Mouse (Mus musculus) hindbrain, embryonic 15.5 days (tissue): ENCODE results near the gene Rrp8. TPM values are rescaled to one million over a fixed set of nuclear protein-coding genes. Genes with fewer than 3 reads are reported as not detected.

Experiments used
- polyA plus RNA-seq: library from polyadenylated mRNA; unstranded; fragments of >200 nt; fragmentation: Nextera tagmentation; extraction: Ambion mirVana; gene quantifications from 2 replicates; pipeline ENCODE4 v1.2.1, GENCODE M21; 2015

Gene Rrp8
- polyA plus RNA-seq, 1 experiment from 2014 or later: 24.9 TPM

Other genes starting within 250 kb of the Rrp8 start
- gene Smpd1, start 183.0 kb downstream of the Rrp8 start, polyA plus RNA-seq: 88.5 and 94.2 TPM in 2 replicates
- 294 and 330 TPM in 2 replicates for gene Apbb1, start 155.7 kb downstream of the Rrp8 start, polyA plus RNA-seq
- 0.39 TPM in 1 of 2 replicates, not detected in the other for gene Hpx, start 137.2 kb downstream of the Rrp8 start, polyA plus RNA-seq
- 106 and 112 TPM in 2 replicates for gene Trim3, start 103.8 kb downstream of the Rrp8 start, polyA plus RNA-seq
- 145 and 150 TPM in 2 replicates for gene Timm10b, start 97.3 kb downstream of the Rrp8 start, polyA plus RNA-seq
- gene Arfip2, start 97.0 kb downstream of the Rrp8 start, polyA plus RNA-seq: 81.8 and 92.0 TPM in 2 replicates
- 18.2 and 18.7 TPM in 2 replicates for gene Gm45799, start 96.8 kb downstream of the Rrp8 start, polyA plus RNA-seq
- 1.1 and 1.3 TPM in 2 replicates for gene Dnhd1, start 86.6 kb downstream of the Rrp8 start, polyA plus RNA-seq
- 199 and 201 TPM in 2 replicates for gene Ilk, start 793 bp downstream of the Rrp8 start, polyA plus RNA-seq
- gene Taf10, start 7.0 kb upstream of the Rrp8 start, polyA plus RNA-seq: 100 and 110 TPM in 2 replicates
- 45.7 and 46.2 TPM in 2 replicates for gene Tpp1, start 14.8 kb upstream of the Rrp8 start, polyA plus RNA-seq
- gene Dchs1, start 50.3 kb upstream of the Rrp8 start, polyA plus RNA-seq: 14.3 and 14.8 TPM in 2 replicates
- 178 and 195 TPM in 2 replicates for gene Mrpl17, start 73.7 kb upstream of the Rrp8 start, polyA plus RNA-seq
- 0.19 TPM in 1 of 2 replicates, not detected in the other for gene Gm4070, start 216.6 kb upstream of the Rrp8 start, polyA plus RNA-seq